Mouse (Mus musculus): ENCODE data around the gene Slc35c2. TPM values are rescaled to one million over a fixed set of nuclear protein-coding genes. Genes with fewer than 3 reads are reported as not detected.

The Slc35c2 gene
- total RNA-seq, 2 experiments from 2014 or later = 44.4 to 59.5 TPM

DNA sequence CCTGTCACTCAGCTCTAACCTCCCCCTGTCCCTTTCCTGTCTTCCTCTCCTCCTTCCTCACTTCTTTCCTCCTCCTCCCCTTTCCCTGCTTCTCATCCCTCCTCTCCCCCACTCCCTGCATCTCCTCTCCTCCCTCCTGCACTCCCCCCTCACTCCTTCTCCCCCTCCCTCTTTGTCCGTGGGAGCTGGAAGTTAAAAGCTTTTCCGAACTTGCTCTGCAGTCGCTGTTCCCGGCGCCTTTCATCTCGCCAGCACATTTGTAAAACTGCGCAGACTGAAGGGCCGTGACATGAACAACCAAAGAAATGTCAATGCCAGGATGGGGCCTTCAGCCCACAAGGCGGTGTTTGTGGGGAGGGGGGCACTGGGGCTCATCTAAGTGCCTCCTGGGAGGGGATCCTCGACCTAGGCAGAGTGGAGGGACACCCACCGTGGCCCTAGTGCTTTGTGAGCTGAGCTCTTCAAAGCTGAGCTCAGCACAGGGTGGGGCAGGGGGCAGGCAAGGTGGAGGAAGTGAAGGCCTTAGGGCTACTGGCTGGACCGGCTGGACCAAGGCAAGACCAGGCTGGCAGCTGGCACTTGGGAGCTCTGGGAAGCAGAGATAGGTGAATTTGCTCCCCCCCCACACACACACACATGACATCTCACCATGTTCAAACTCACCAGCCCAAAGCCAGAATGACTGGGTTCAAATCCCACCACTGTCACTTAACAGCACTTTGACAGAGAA lies 49.1 kb downstream of the Slc35c2 start:
- DNase-seq = peak; percentile 27 to 40

DNA sequence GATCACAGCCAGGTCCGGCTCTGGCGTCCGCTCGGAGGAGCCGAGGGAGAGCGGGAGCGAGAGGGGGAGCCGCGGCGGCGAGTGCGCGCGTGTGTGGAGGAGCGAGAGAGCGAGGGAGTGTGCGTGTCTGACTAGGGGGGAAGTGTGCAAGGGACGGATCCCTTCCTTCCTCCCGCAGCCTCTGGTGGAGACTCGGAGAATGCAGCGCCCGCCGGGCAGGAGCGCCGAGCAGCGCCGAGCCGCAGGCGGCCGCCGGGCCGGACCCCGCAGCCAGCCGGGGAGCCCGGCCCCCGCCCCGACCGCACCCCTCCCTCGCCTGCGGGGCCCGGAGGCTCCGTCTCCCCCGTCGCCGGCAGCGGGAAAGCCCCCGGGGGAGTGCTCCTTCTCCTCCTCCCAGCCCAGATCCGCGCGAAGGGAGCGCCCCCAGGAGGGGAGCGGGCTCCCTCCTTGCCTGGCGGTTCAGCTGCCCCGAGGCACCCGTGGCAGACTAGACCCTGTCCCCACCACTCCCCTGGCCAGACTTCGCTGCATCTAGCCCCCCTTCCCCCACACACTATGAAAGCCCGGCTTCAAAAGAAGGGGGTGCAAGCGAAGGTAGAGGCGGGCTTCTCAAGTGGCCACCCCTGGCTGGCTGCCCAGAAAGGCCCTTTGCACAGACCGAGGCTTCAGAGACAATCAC lies 52.9 kb downstream of the Slc35c2 start, which contains the start of gene Cdh22:
Cdh22 (minus strand) TSS at position 241 of the 679 bp plus-strand sequence.
- DNase-seq = peak; percentile 67 to 80

- DNase-seq = no peak
Measured at GRCm38 (mm10) chr2:165234291-165234612, 53.4 kb downstream of the Slc35c2 start.

- peak; percentile 76 to 88 for DNase-seq
Measured at GRCm38 (mm10) chr2:165233491-165234290, 54.0 kb downstream of the Slc35c2 start.

- no peak for DNase-seq
Measured at GRCm38 (mm10) chr2:165229050-165229449, 58.6 kb downstream of the Slc35c2 start.

Other genes with a start within 250 kb of the Slc35c2 start
- gene Cd40, start 232.2 kb downstream of the Slc35c2 start, total RNA-seq (2021) = 1 to 10 TPM; 1.7 TPM
- not detected for gene 1700025C18Rik, start 197.1 kb downstream of the Slc35c2 start, total RNA-seq (2021)
- 1 to 10 TPM in 1 of 2 experiments, under 1 TPM in 1; 0.79 to 1.9 TPM for gene Cdh22, start 53.0 kb downstream of the Slc35c2 start, total RNA-seq (2021)
- gene Elmo2, start 38.6 kb upstream of the Slc35c2 start, total RNA-seq (2021) = 10 to 100 TPM; 25.8 to 27.9 TPM
- not detected for gene Zfp663, start 80.9 kb upstream of the Slc35c2 start, total RNA-seq (2021)
- gene Zfp334, start 100.4 kb upstream of the Slc35c2 start, total RNA-seq (2021) = 1 to 10 TPM; 4.0 to 6.1 TPM
- under 1 TPM in 1 of 2 experiments, not detected in 1; 0.26 TPM for gene Ocstamp, start 112.5 kb upstream of the Slc35c2 start, total RNA-seq (2021)
- 1 to 10 TPM in 1 of 2 experiments, under 1 TPM in 1; 0.72 to 1.3 TPM for gene Slc13a3, start 185.4 kb upstream of the Slc35c2 start, total RNA-seq (2021)
- 10 to 100 TPM; 13.1 to 15.8 TPM for gene Trp53rka, start 205.5 kb upstream of the Slc35c2 start, total RNA-seq (2021)
- gene Slc2a10, start 215.9 kb upstream of the Slc35c2 start, total RNA-seq (2021) = 1 to 10 TPM; 1.1 to 1.4 TPM

Measured in adrenal gland, postnatal 36 days (tissue).